Mouse (Mus musculus): ENCODE measurements around the gene Wfdc1. TPM values are rescaled to one million over a fixed set of nuclear protein-coding genes. Genes with fewer than 3 reads are reported as not detected.

Gene Wfdc1
- total and polyA plus RNA-seq, 3 experiments = not detected

GRCm38 (mm10) chr8:119715221-119715620 lies 49.1 kb downstream of the Wfdc1 start:
- Histone ChIP-seq H3K79me2 (ENCODE audit: control insufficient read depth, insufficient read depth, low read length, poor library complexity) (no peaks in the 10 kb centered on the region), H3K9ac (ENCODE audit: control insufficient read depth, low read depth, low read length, poor library complexity, severe bottlenecking) (no peak overlapping the region), H3K9me3 (replicated peaks; ENCODE audit: insufficient read depth, low read length) (no peaks in the 10 kb centered on the region), H3K27me3 (ENCODE audit: control insufficient read depth in 1 of 2, insufficient read depth in 2 of 2, low read length in 2 of 2) (peaks cover 6 to 17% of the 10 kb centered on the region in 2 experiments; a peak in 3 of 4 replicates), H3K4me1 (ENCODE audit: control insufficient read depth in 1 of 2, insufficient read depth in 2 of 2, low read length in 2 of 2) (peaks cover 0 to 5% of the 10 kb centered on the region in 2 experiments; a peak in 2 of 4 replicates), H3K36me3 (ENCODE audit: control insufficient read depth in 1 of 2, insufficient read depth in 2 of 2, low read length in 2 of 2) (no peaks in the 10 kb centered on the region; a peak in 1 of 4 replicates), H3K27ac (ENCODE audit: control insufficient read depth, low read depth, low read length) (no peak overlapping the region), H3K4me3 (ENCODE audit: control insufficient read depth in 1 of 2, insufficient read depth in 1 of 2, low read depth in 2 of 2, low read length in 2 of 2) (no peak overlapping the region)
- TF ChIP-seq ELF1 (IDR thresholded peaks at IDR 0.05; ENCODE audit: low read depth, low read length) (no peak), UBTF (IDR thresholded peaks at IDR 0.05; ENCODE audit: borderline replicate concordance, insufficient read depth, low read depth, low read length) (no peak), ZNF384 (IDR thresholded peaks at IDR 0.05; ENCODE audit: low read depth, low read length) (no peak), HCFC1 (IDR thresholded peaks at IDR 0.05; ENCODE audit: low read depth, low read length) (no peak), MYB (IDR thresholded peaks at IDR 0.05; ENCODE audit: low read depth, low read length) (no peak), ZMIZ1 (IDR thresholded peaks at IDR 0.05; ENCODE audit: low read depth, low read length) (no peak), CHD1 (IDR thresholded peaks at IDR 0.05; ENCODE audit: low read depth, low read length) (no peak), SMC3 (IDR thresholded peaks at IDR 0.05; ENCODE audit: low read depth, low read length) (no peak), RAD21 (IDR thresholded peaks at IDR 0.05; ENCODE audit: low read depth, low read length) (no peak), TBP (IDR thresholded peaks at IDR 0.05; ENCODE audit: low read depth, low read length) (no peak), USF1 (IDR thresholded peaks at IDR 0.05; ENCODE audit: low read depth, low read length) (no peak), MAFK (IDR thresholded peaks at IDR 0.05; ENCODE audit: borderline replicate concordance, low read depth, low read length) (no peak), ZC3H11A (IDR thresholded peaks at IDR 0.05; ENCODE audit: low read depth, low read length) (no peak), TAL1 (IDR thresholded peaks at IDR 0.05; ENCODE audit: low read length) (no peak)
- no peak for DNase-seq (ENCODE audit: low read depth, low spot score)

DNA sequence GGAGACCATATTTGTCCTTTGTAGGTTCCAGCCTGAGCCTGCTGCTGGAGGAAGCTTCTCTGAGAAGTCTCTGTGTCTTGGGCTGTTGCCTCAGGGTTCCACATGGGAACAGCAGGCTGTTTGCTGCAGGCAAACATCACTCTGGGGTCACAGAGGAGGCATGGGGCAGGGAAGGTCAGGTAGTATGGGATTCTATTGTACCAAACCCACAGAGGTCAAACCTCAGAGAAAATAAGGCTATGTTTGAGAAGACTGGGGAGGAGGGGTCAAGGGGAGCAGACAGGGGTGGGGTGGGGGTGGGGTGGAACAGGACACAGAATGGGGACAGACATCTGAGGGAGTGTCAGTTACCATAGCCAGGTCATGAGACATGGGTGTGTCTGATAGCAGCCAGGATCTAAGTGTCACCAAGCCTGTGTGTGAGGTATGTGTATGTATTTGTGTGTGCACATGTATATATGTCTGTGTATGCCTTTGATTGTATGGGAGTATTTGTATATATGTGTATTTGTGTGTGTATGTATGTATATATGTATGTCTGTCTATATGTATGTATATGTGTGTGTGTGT lies 50.6 kb downstream of the Wfdc1 start:
- DNase-seq (ENCODE audit: low read depth, low spot score) = no peak
- H3K27me3 ChIP-seq (ENCODE audit: control insufficient read depth in 1 of 2, insufficient read depth in 2 of 2, low read length in 2 of 2) = peaks cover 6 to 17% of the 10 kb centered on the region in 2 experiments; a peak in 3 of 4 replicates
- no peak for TF ChIP-seq ZMIZ1 (IDR thresholded peaks at IDR 0.05; ENCODE audit: low read depth, low read length)
- TF ChIP-seq TCF12 (IDR thresholded peaks at IDR 0.05; ENCODE audit: low read depth, low read length) = no peak
- no peak for TF ChIP-seq POLR2AphosphoS2 (IDR thresholded peaks at IDR 0.05; ENCODE audit: low read length)
- TF ChIP-seq MYB (IDR thresholded peaks at IDR 0.05; ENCODE audit: low read depth, low read length) = no peak

More for the DNA sequence above, 50.6 kb downstream of the Wfdc1 start:
- Histone ChIP-seq H3K27ac (ENCODE audit: control insufficient read depth, low read depth, low read length) (no peak overlapping the region), H3K4me3 (ENCODE audit: control insufficient read depth in 1 of 2, insufficient read depth in 1 of 2, low read depth in 2 of 2, low read length in 2 of 2) (no peak overlapping the region), H3K4me1 (ENCODE audit: control insufficient read depth in 1 of 2, insufficient read depth in 2 of 2, low read length in 2 of 2) (peaks cover 0 to 9% of the 10 kb centered on the region in 2 experiments; a peak in 2 of 4 replicates), H3K36me3 (ENCODE audit: control insufficient read depth in 1 of 2, insufficient read depth in 2 of 2, low read length in 2 of 2) (peaks cover 0 to 2% of the 10 kb centered on the region in 2 experiments; a peak in 2 of 4 replicates), H3K79me2 (ENCODE audit: control insufficient read depth, insufficient read depth, low read length, poor library complexity) (no peaks in the 10 kb centered on the region), H3K9ac (ENCODE audit: control insufficient read depth, low read depth, low read length, poor library complexity, severe bottlenecking) (no peak overlapping the region), H3K9me3 (replicated peaks; ENCODE audit: insufficient read depth, low read length) (no peaks in the 10 kb centered on the region)

Measured in MEL (cell line).